Mouse (Mus musculus) thymus, adult 2 months (tissue): ENCODE results near the gene Kat6b.

Experiments
- CTCF ChIP-seq: fragments of 200-500 bp; IDR thresholded peaks from 2 replicates; pipeline ENCODE4 v1.5.1; 2012; ENCODE audit warnings: mild to moderate bottlenecking, control low read depth, low read length, moderate library complexity, borderline replicate concordance; ENCODE audit not compliant: control insufficient read depth, poor library complexity, insufficient read depth; ENCODE audit errors: extremely low read depth
- POLR2A ChIP-seq: fragments of 200-500 bp; IDR thresholded peaks from 2 replicates; pipeline ENCODE4 v1.6.1; 2012; ENCODE audit warnings: mild to moderate bottlenecking, low read length, control low read depth, moderate library complexity; ENCODE audit not compliant: control insufficient read depth, poor library complexity, insufficient read depth; ENCODE audit errors: extremely low read depth

GRCm38 (mm10) chr14:21706759-21707571 lies 225.7 kb downstream of the Kat6b start:
- no peak for TF ChIP-seq POLR2A
- TF ChIP-seq CTCF = no peak
